Mouse (Mus musculus): ENCODE measurements around the gene Spats2. TPM values are rescaled to one million over a fixed set of nuclear protein-coding genes. Genes with fewer than 3 reads are reported as not detected.
"Not testable (repeated sequence)": the region's sequence is repeated elsewhere in the genome, so short reads cannot be mapped to it uniquely, and the experiment has no call there.

The Spats2 gene
- polyA plus RNA-seq, 1 experiment from 2014 or later, result 39.0 TPM

DNA sequence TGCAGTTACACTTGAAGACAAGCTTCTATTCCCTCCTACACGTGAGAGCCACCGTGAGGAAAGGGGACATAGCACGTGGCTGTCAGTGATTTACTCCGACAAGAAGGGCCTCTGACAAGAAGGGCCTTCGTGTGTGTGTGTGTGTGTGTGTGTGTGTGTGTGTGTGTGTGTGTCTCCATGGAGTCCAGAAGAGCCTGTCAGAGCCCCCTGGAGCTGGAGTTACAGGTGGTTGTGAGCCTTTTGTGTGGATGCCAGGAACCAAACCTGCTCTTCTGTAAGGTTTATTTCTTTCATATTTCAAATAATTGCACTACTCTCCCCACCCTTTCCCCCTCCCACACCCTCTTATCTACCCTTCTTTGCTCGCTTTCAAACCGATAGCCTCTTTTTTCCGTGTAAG, 25.6 kb downstream of the Spats2 start:
- no peak for DNase-seq (ENCODE audit: low spot score)
- 82% methylated on average over 8 of the region's 8 CpGs for WGBS
- Histone ChIP-seq H3K27me3 (replicated peaks; ENCODE audit: control insufficient read depth, insufficient read depth, low read length) (no peaks in the 10 kb centered on the region), H3K4me1 (ENCODE audit: control insufficient read depth, insufficient read depth, low read length) (no peaks in the 10 kb centered on the region), H3K4me2 (ENCODE audit: low read length) (no peak overlapping the region), H3K9me3 (replicated peaks; ENCODE audit: control insufficient read depth, low read length) (no peaks in the 10 kb centered on the region), H3K27ac (ENCODE audit: low read depth, low read length) (no peak overlapping the region), H3K9ac (ENCODE audit: low read length) (no peak overlapping the region), H3K4me3 (ENCODE audit: low read depth, low read length) (no peak overlapping the region), H3K36me3 (ENCODE audit: control insufficient read depth, insufficient read depth, low read length) (peaks cover 39% of the 10 kb centered on the region)
- ATAC-seq, result no peak

DNA sequence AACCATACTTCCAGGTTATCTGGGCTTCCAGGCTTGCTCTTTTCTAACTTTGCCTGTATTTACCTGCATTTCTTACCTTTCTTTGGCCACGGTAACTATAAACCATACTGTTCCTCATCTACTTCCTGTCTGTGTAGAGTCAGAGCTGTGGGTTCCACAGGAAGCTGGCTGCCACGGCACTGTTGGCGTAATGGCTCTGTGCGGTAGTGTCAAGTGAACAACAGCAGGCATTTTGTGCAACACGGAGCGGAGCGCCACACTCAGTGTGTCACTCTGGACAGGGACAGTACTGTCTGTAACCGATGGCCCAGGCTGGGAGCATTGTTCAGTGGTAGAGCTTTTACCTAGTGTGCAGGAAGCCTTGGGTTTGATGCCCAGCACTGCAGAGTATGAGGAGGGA, 27.8 kb downstream of the Spats2 start:
- DNase-seq (ENCODE audit: low spot score), result no peak
- Histone ChIP-seq H3K36me3 (ENCODE audit: control insufficient read depth, insufficient read depth, low read length) (peaks cover 33% of the 10 kb centered on the region), H3K27ac (ENCODE audit: low read depth, low read length) (no peak overlapping the region), H3K9ac (ENCODE audit: low read length) (no peak overlapping the region), H3K27me3 (replicated peaks; ENCODE audit: control insufficient read depth, insufficient read depth, low read length) (no peaks in the 10 kb centered on the region), H3K4me2 (ENCODE audit: low read length) (no peak overlapping the region), H3K4me1 (ENCODE audit: control insufficient read depth, insufficient read depth, low read length) (no peaks in the 10 kb centered on the region), H3K9me3 (replicated peaks; ENCODE audit: control insufficient read depth, low read length) (no peaks in the 10 kb centered on the region), H3K4me3 (ENCODE audit: low read depth, low read length) (no peak overlapping the region)
- 95% methylated on average over 8 of the region's 8 CpGs for whole genome bisulfite sequencing
- no peak for ATAC-seq

- H3K4me3 ChIP-seq (ENCODE audit: low read depth, low read length); H3K9me3 ChIP-seq (replicated peaks; ENCODE audit: control insufficient read depth, low read length); H3K4me2 ChIP-seq (ENCODE audit: low read length); DNase-seq (ENCODE audit: low spot score); H3K4me1 ChIP-seq (ENCODE audit: control insufficient read depth, insufficient read depth, low read length); H3K9ac ChIP-seq (ENCODE audit: low read length); ATAC-seq; H3K27me3 ChIP-seq (replicated peaks; ENCODE audit: control insufficient read depth, insufficient read depth, low read length); H3K27ac ChIP-seq (ENCODE audit: low read depth, low read length): not testable (repeated sequence)
- 93% methylated on average over 10 of the region's 10 CpGs for WGBS
- peaks cover 30% of the 10 kb centered on the region for H3K36me3 ChIP-seq (ENCODE audit: control insufficient read depth, insufficient read depth, low read length)
These were observed 28.8 kb downstream of the Spats2 start for GRCm38 (mm10) chr15:99154515-99154914.

- no peak for ATAC-seq
- H3K27ac ChIP-seq (ENCODE audit: low read depth, low read length), result no peak overlapping the region
- no peak for DNase-seq (ENCODE audit: low spot score)
- peaks cover 17% of the 10 kb centered on the region for H3K36me3 ChIP-seq (ENCODE audit: control insufficient read depth, insufficient read depth, low read length)
- no peaks in the 10 kb centered on the region for H3K27me3 ChIP-seq (replicated peaks; ENCODE audit: control insufficient read depth, insufficient read depth, low read length)
- no peak overlapping the region for H3K9ac ChIP-seq (ENCODE audit: low read length)
- no peak overlapping the region for H3K4me2 ChIP-seq (ENCODE audit: low read length)
- 88% methylated on average over 12 of the region's 12 CpGs for WGBS
- H3K9me3 ChIP-seq (replicated peaks; ENCODE audit: control insufficient read depth, low read length), result no peaks in the 10 kb centered on the region
- no peaks in the 10 kb centered on the region for H3K4me1 ChIP-seq (ENCODE audit: control insufficient read depth, insufficient read depth, low read length)
- H3K4me3 ChIP-seq (ENCODE audit: low read depth, low read length), result no peak overlapping the region
These were observed 38.0 kb downstream of the Spats2 start for GRCm38 (mm10) chr15:99163512-99164365.

DNA sequence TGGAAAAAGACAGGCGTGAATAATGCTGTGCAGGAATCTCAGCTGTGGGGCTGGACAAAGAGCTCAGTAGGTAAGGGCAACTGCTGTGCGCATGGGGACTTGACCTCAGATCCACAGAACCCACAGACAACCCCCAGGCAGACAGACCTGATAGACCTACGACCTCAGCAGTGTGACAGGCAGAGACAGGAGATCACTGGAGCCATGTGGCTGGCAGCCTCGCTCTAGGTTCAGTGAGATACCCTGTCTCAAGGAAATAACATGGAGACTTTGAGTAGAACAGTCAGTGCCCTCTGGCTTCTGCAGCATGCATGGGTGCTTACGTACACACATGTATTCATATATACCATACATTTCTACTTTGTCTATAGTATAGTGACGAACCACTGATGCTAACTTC, 46.4 kb downstream of the Spats2 start:
- no peak for DNase-seq (ENCODE audit: low spot score)
- Histone ChIP-seq H3K27ac (ENCODE audit: low read depth, low read length) (no peak overlapping the region), H3K36me3 (ENCODE audit: control insufficient read depth, insufficient read depth, low read length) (peaks cover 50% of the 10 kb centered on the region), H3K4me1 (ENCODE audit: control insufficient read depth, insufficient read depth, low read length) (no peaks in the 10 kb centered on the region), H3K4me2 (ENCODE audit: low read length) (no peak overlapping the region), H3K9ac (ENCODE audit: low read length) (no peak overlapping the region), H3K27me3 (replicated peaks; ENCODE audit: control insufficient read depth, insufficient read depth, low read length) (no peaks in the 10 kb centered on the region), H3K4me3 (ENCODE audit: low read depth, low read length) (no peak overlapping the region), H3K9me3 (replicated peaks; ENCODE audit: control insufficient read depth, low read length) (no peaks in the 10 kb centered on the region)
- 93% methylated on average over 6 of the region's 6 CpGs for WGBS
- no peak for ATAC-seq

- ATAC-seq (no peak), DNase-seq (ENCODE audit: low spot score) (no peak)
- Histone ChIP-seq H3K9me3 (replicated peaks; ENCODE audit: control insufficient read depth, low read length) (no peaks in the 10 kb centered on the region), H3K27ac (ENCODE audit: low read depth, low read length) (no peak overlapping the region), H3K4me2 (ENCODE audit: low read length) (no peak overlapping the region), H3K27me3 (replicated peaks; ENCODE audit: control insufficient read depth, insufficient read depth, low read length) (no peaks in the 10 kb centered on the region), H3K4me1 (ENCODE audit: control insufficient read depth, insufficient read depth, low read length) (no peaks in the 10 kb centered on the region), H3K9ac (ENCODE audit: low read length) (no peak overlapping the region), H3K4me3 (ENCODE audit: low read depth, low read length) (no peak overlapping the region), H3K36me3 (ENCODE audit: control insufficient read depth, insufficient read depth, low read length) (peaks cover 70% of the 10 kb centered on the region)
- 100% methylated on average over 1 of the region's 2 CpGs for WGBS
These were observed 53.9 kb downstream of the Spats2 start for GRCm38 (mm10) chr15:99179639-99180038.

- Histone ChIP-seq H3K4me2 (ENCODE audit: low read length) (no peak overlapping the region), H3K4me1 (ENCODE audit: control insufficient read depth, insufficient read depth, low read length) (no peaks in the 10 kb centered on the region), H3K27ac (ENCODE audit: low read depth, low read length) (no peak overlapping the region), H3K9me3 (replicated peaks; ENCODE audit: control insufficient read depth, low read length) (no peaks in the 10 kb centered on the region), H3K4me3 (ENCODE audit: low read depth, low read length) (no peak overlapping the region), H3K36me3 (ENCODE audit: control insufficient read depth, insufficient read depth, low read length) (peaks cover 84% of the 10 kb centered on the region), H3K9ac (ENCODE audit: low read length) (no peak overlapping the region), H3K27me3 (replicated peaks; ENCODE audit: control insufficient read depth, insufficient read depth, low read length) (no peaks in the 10 kb centered on the region)
- DNase-seq (ENCODE audit: low spot score), result no peak
- no peak for ATAC-seq
- WGBS, result 90% methylated on average over 9 of the region's 9 CpGs
These were observed 58.6 kb downstream of the Spats2 start for GRCm38 (mm10) chr15:99184217-99184914.

DNA sequence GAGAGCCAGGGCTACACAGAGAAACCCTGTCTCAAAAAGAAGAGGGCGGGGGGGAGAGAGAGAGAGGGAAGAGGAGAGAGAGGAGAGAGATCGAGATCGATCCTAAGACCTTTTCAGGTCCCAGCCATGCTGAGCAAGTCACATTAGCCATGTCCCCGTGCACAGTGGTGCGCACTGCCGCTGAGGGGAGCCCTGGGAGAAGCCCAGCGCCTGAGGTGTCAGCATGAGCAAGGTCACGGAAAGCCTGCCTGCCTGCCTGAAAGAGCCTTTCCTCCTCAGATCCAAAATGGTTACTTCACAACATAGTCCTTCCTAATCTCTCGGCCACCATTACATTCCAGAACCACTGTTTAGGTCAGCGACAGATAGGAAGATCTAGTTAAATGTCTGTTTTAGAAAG, 68.6 kb downstream of the Spats2 start:
- no peak; the same call in 1 of the 2 replicates for ATAC-seq

GRCm38 (mm10) chr15:99195043-99195442, 69.3 kb downstream of the Spats2 start:
- 19% methylated on average over 6 of the region's 6 CpGs for WGBS
- peak; percentile 84 for DNase-seq (ENCODE audit: low spot score)
- Histone ChIP-seq H3K9ac (ENCODE audit: low read length) (no peak overlapping the region), H3K36me3 (ENCODE audit: control insufficient read depth, insufficient read depth, low read length) (peaks cover 37% of the 10 kb centered on the region), H3K4me3 (ENCODE audit: low read depth, low read length) (no peak overlapping the region), H3K4me1 (ENCODE audit: control insufficient read depth, insufficient read depth, low read length) (peaks cover 10% of the 10 kb centered on the region), H3K27me3 (replicated peaks; ENCODE audit: control insufficient read depth, insufficient read depth, low read length) (no peaks in the 10 kb centered on the region), H3K9me3 (replicated peaks; ENCODE audit: control insufficient read depth, low read length) (no peaks in the 10 kb centered on the region), H3K4me2 (ENCODE audit: low read length) (no peak overlapping the region), H3K27ac (ENCODE audit: low read depth, low read length) (no peak overlapping the region)
- ATAC-seq, result peak; percentile 75

More for the DNA sequence above, 68.6 kb downstream of the Spats2 start:
- no peak overlapping the region for H3K4me3 ChIP-seq (ENCODE audit: low read depth, low read length)
- H3K4me1 ChIP-seq (ENCODE audit: control insufficient read depth, insufficient read depth, low read length), result peaks cover 10% of the 10 kb centered on the region
- no peak overlapping the region for H3K9ac ChIP-seq (ENCODE audit: low read length)
- H3K36me3 ChIP-seq (ENCODE audit: control insufficient read depth, insufficient read depth, low read length), result peaks cover 34% of the 10 kb centered on the region
- H3K4me2 ChIP-seq (ENCODE audit: low read length), result no peak overlapping the region
- H3K27ac ChIP-seq (ENCODE audit: low read depth, low read length), result no peak overlapping the region
- H3K27me3 ChIP-seq (replicated peaks; ENCODE audit: control insufficient read depth, insufficient read depth, low read length), result no peaks in the 10 kb centered on the region
- H3K9me3 ChIP-seq (replicated peaks; ENCODE audit: control insufficient read depth, low read length), result no peaks in the 10 kb centered on the region
- 71% methylated on average over 10 of the region's 10 CpGs for WGBS
- no peak for DNase-seq (ENCODE audit: low spot score)

Data from forebrain, embryonic 14.5 days (tissue).